Mouse (Mus musculus) small intestine, adult 2 months (tissue): ENCODE results near the gene Rfx1.

Source experiments
- CTCF ChIP-seq: fragments of 200-500 bp; IDR thresholded peaks from 2 replicates; pipeline ENCODE4 v1.5.1; 2012; ENCODE audit warnings: low read depth, mild to moderate bottlenecking, control low read depth, inconsistent platforms, low read length, moderate library complexity, mixed read lengths; ENCODE audit not compliant: insufficient replicate concordance, insufficient read length; ENCODE audit errors: extremely low read depth
- POLR2A ChIP-seq: fragments of 200-500 bp; IDR thresholded peaks from 2 replicates; pipeline ENCODE4 v1.6.1; 2012; ENCODE audit warnings: low read depth, mild to moderate bottlenecking, control low read depth, inconsistent platforms, low read length, moderate library complexity

- TF ChIP-seq CTCF (no peak), POLR2A (no peak)
Measured at GRCm38 (mm10) chr8:84059226-84059625, 7.4 kb upstream of the Rfx1 start.
